ENCODE assay signal across 27 mouse cellular contexts in genomic region chr10:69645311-69645802, GRCm38 (mm10).
DNase-seq lines count a peak whose midpoint lies in the region; ATAC-seq and TF ChIP-seq lines count a peak whose summit lies in the region.
"Had no signal": no experiment of that assay in that cellular context is flagged by ENCODE, and none has a peak within 500 bp of the region (broad histone marks: within the 10 kb centered on the region; RNA-seq: fewer than 3 reads in every experiment).

No protein-coding gene starts in this region.

- peak; percentile 73 for ATAC-seq in heart, embryonic 11.5 days (replicated peaks; ENCODE audit: insufficient number of reproducible peaks, low FRiP score, low TSS enrichment)
- no peak for ATAC-seq in forebrain, embryonic 13.5 days
- ATAC-seq: forebrain, postnatal 0 days; intestine, embryonic 16.5 days; midbrain, embryonic 15.5 days had no signal

- peaks cover 28% of the 10 kb centered on the region for H3K4me1 ChIP-seq in heart, embryonic 11.5 days (ENCODE audit: control insufficient read depth, insufficient read depth, low read length)
- peaks cover 25% of the 10 kb centered on the region for H3K4me1 ChIP-seq in heart, adult 2 months (ENCODE audit: control insufficient read depth, insufficient read depth, low read length)
- H3K4me1 ChIP-seq in forebrain, embryonic 13.5 days: no peaks in the 10 kb centered on the region
- H3K4me1 ChIP-seq: limb, embryonic 15.5 days had no signal

- 0 out of 2 replicates have a peak, but pooled peaks cover 2% of the 10 kb centered on the region for H3K79me2 ChIP-seq in heart, adult 2 months (replicated peaks; ENCODE audit: control insufficient read depth, insufficient read depth, low read length)

- H3K27me3 ChIP-seq in heart, embryonic 11.5 days (ENCODE audit: control insufficient read depth, insufficient read depth, low read length): no peaks in the 10 kb centered on the region
- H3K27me3 ChIP-seq in heart, adult 2 months (ENCODE audit: control insufficient read depth, insufficient read depth, low read length): no peaks in the 10 kb centered on the region
- no peaks in the 10 kb centered on the region for H3K27me3 ChIP-seq in forebrain, embryonic 13.5 days
- H3K27me3 ChIP-seq: hindbrain, embryonic 13.5 days; limb, embryonic 15.5 days; midbrain, embryonic 15.5 days had no signal

- H3K9me3 ChIP-seq in heart, embryonic 11.5 days (replicated peaks; ENCODE audit: control insufficient read depth, low read length): no peaks in the 10 kb centered on the region
- no peaks in the 10 kb centered on the region for H3K9me3 ChIP-seq in forebrain, embryonic 13.5 days (replicated peaks)
- H3K9me3 ChIP-seq: hindbrain, embryonic 13.5 days; limb, embryonic 10.5 days; limb, embryonic 15.5 days; midbrain, embryonic 15.5 days had no signal

- WGBS in heart, embryonic 11.5 days (ENCODE audit: insufficient replicate concordance): 67% methylated on average over 5 of the region's 5 CpGs
- 78% methylated on average over 5 of the region's 5 CpGs for WGBS in heart, adult 2 months
- WGBS in forebrain, embryonic 13.5 days: 94% methylated on average over 5 of the region's 5 CpGs

- intact Hi-C loops in heart, adult 2 months (cut with DNase I): no loop called here
- intact Hi-C loops in left cerebral cortex, adult 2 months (cut with DNase I): no loop called here

- TF ChIP-seq CTCF in heart, adult 2 months (IDR thresholded peaks at IDR 0.05): no peak
- TF ChIP-seq CTCF in left cerebral cortex, adult 2 months (IDR thresholded peaks at IDR 0.05): no peak

- no peak for DNase-seq in heart, adult 2 months
- peak in 1 of 2 experiments; percentile 6 for DNase-seq in left cerebral cortex, adult 2 months (ENCODE audit: extremely low spot score in 1 of 2, low spot score in 2 of 2)
- no peak for DNase-seq in left cerebral cortex, adult 8-10 months (ENCODE audit: low spot score in 2 of 2)
- DNase-seq in urinary bladder, adult 2 months (ENCODE audit: low spot score): peak; percentile 11
- DNase-seq in urinary bladder, postnatal 36 days (ENCODE audit: low spot score in 2 of 2): no peak
- DNase-seq in embryo, embryonic 11 days: no peak
- DNase-seq: adrenal gland, postnatal 14 days; cerebellum, adult 11 months; cerebellum, adult 9-10 months; forebrain, postnatal 0 days; heart, postnatal 10 days; kidney, adult 8-10 months; kidney, postnatal 4 days; lung, embryonic 14.5 days; lung, postnatal 14 days; right cerebral cortex, postnatal 4 days had no signal

- no peak for TF ChIP-seq EP300 in heart, adult 2 months (IDR thresholded peaks at IDR 0.05; ENCODE audit: insufficient read depth, low read depth, low read length)

- H3K36me3 ChIP-seq in heart, embryonic 11.5 days (ENCODE audit: control insufficient read depth, insufficient read depth, low read length): no peaks in the 10 kb centered on the region
- no peaks in the 10 kb centered on the region; the same call in 1 of the 2 replicates for H3K36me3 ChIP-seq in heart, adult 2 months (ENCODE audit: control insufficient read depth, insufficient read depth, low read length)
- no peaks in the 10 kb centered on the region for H3K36me3 ChIP-seq in forebrain, embryonic 13.5 days (ENCODE audit: poor library complexity, severe bottlenecking)
- H3K36me3 ChIP-seq: limb, embryonic 10.5 days; limb, embryonic 15.5 days; midbrain, embryonic 15.5 days had no signal

- peak overlapping the region; percentile 9; the same call in 1 of the 2 replicates for H3K4me2 ChIP-seq in heart, embryonic 11.5 days
- H3K4me2 ChIP-seq in forebrain, embryonic 13.5 days: no peak overlapping the region
- H3K4me2 ChIP-seq: hindbrain, embryonic 13.5 days; limb, embryonic 15.5 days; lung, embryonic 14.5 days; midbrain, embryonic 15.5 days had no signal

- no peak for TF ChIP-seq POLR2A in heart, adult 2 months (IDR thresholded peaks at IDR 0.05; ENCODE audit: insufficient read depth, low read depth, low read length)

- peak overlapping the region; percentile 51; the same call in 1 of the 2 replicates for H3K27ac ChIP-seq in heart, embryonic 11.5 days (ENCODE audit: low read depth, low read length)
- H3K27ac ChIP-seq in heart, adult 2 months: no peak overlapping the region
- H3K27ac ChIP-seq in left cerebral cortex, adult 2 months: peak overlapping the region; percentile 78
- H3K27ac ChIP-seq in forebrain, embryonic 13.5 days: no peak overlapping the region
- H3K27ac ChIP-seq: hindbrain, embryonic 13.5 days; kidney, postnatal 0 days; limb, embryonic 10.5 days; limb, embryonic 15.5 days; liver, embryonic 14.5 days; midbrain, embryonic 15.5 days; stomach, postnatal 0 days had no signal

- no peak overlapping the region for H3K4me3 ChIP-seq in heart, embryonic 11.5 days (ENCODE audit: low read depth, low read length)
- no peak overlapping the region for H3K4me3 ChIP-seq in heart, adult 2 months
- no peak overlapping the region for H3K4me3 ChIP-seq in left cerebral cortex, adult 2 months
- H3K4me3 ChIP-seq in forebrain, embryonic 13.5 days: no peak overlapping the region
- H3K4me3 ChIP-seq: erythroblast, embryonic 14.5 days; hindbrain, embryonic 13.5 days; limb, embryonic 10.5 days; limb, embryonic 15.5 days; midbrain, embryonic 15.5 days had no signal

- no peak overlapping the region for H3K9ac ChIP-seq in heart, embryonic 11.5 days (ENCODE audit: low read depth, low read length)
- no peak overlapping the region for H3K9ac ChIP-seq in heart, adult 2 months (ENCODE audit: low read depth, low read length)
- no peak overlapping the region for H3K9ac ChIP-seq in forebrain, embryonic 13.5 days
- H3K9ac ChIP-seq: forebrain, postnatal 0 days; hindbrain, embryonic 13.5 days; limb, embryonic 15.5 days; liver, embryonic 14.5 days; lung, embryonic 14.5 days; midbrain, embryonic 15.5 days had no signal

Comparison
In these comparisons a context has a peak if more than half of its experiments do, and no peak if none do; other contexts are left out.
1. H3K27ac ChIP-seq: peak in heart, embryonic 11.5 days (single experiment) and left cerebral cortex, adult 2 months (single experiment); none in heart, adult 2 months (single experiment) and forebrain, embryonic 13.5 days (single experiment).